Mouse (Mus musculus): ENCODE data around the gene U2af2. TPM values are rescaled to one million over a fixed set of nuclear protein-coding genes. Genes with fewer than 3 reads are reported as not detected.

U2af2 gene
- 100 to 1,000 TPM; 287 to 299 TPM for total RNA-seq (2023)

DNA sequence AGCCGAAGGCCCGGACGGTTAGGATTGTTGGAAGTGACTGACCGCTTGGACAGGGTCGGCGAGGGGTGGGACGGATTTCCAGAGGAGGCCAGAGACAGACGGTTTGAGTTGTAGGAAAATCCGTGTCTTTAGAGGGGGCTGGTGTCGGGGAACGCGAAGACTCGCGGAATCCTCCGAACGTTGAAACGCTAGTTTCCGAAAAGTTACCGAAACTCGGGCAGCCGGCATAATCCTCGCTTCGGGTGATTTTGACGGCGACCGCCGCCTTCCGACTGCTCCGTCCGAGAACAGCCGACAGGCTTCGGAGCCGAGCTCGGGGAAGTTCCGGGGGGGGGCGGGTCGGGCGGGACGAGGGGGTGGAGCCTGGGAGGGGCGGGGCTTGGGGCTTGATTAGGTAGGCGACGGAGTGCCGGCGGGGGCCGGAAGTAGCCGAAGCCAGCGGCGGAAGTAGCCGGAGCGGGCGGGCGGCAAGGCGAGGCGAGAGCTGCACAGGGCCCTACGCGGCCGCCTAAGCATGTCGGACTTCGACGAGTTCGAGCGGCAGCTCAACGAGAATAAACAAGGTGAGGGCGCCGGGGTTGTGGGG lies at the start of gene U2af2:
Gene U2af2, plus strand, starts transcription at position 370 of the 586 bp plus-strand sequence.

DNA sequence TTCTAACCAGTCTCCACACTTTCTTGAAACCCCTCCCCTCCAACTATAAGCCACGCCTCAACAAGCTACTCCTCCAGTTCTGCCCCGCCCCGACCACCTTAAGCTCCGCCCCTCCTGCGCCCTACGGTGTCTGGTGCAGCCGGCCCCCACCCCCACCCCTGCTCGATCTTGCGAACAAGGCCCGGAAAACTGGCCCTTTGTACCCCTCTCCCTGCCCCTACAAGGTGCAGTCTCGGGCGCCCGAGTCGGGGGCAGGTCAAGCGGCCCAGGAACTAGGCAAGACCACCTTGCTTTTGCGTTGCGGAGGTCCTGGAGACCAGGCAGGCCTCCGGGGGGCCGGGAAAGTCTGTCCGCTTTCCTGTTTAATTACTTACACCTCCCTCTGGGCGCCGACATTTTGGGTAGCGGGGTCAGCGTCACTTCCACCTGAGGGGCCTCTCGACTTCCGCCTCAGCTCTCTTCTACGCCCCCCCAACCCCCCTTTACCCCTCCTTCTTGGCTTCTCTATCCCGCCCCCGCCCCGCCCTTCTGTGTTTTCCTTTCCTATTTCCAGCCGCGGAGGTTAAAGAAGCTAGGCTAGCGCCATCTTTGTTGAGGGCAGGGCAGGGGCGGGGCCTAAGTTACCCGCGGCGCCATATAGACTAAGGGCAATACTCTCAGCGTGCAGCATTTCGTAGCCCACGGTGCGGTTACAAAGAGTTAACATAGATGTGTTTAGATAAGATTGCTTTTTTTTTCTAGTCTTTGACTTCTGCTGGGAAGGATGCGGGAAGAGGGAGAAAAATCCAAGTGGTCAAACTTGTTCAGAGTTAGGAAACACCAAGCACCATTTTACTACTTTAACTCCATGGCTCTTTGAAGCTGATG lies 47.5 kb upstream of the U2af2 start, which contains the start of the genes Zfp524 and Fiz1:
Gene Zfp524, plus strand, starts transcription at position 165 of the 867 bp plus-strand sequence.
Gene Fiz1, minus strand, starts transcription at position 447 of the 867 bp plus-strand sequence.

DNA sequence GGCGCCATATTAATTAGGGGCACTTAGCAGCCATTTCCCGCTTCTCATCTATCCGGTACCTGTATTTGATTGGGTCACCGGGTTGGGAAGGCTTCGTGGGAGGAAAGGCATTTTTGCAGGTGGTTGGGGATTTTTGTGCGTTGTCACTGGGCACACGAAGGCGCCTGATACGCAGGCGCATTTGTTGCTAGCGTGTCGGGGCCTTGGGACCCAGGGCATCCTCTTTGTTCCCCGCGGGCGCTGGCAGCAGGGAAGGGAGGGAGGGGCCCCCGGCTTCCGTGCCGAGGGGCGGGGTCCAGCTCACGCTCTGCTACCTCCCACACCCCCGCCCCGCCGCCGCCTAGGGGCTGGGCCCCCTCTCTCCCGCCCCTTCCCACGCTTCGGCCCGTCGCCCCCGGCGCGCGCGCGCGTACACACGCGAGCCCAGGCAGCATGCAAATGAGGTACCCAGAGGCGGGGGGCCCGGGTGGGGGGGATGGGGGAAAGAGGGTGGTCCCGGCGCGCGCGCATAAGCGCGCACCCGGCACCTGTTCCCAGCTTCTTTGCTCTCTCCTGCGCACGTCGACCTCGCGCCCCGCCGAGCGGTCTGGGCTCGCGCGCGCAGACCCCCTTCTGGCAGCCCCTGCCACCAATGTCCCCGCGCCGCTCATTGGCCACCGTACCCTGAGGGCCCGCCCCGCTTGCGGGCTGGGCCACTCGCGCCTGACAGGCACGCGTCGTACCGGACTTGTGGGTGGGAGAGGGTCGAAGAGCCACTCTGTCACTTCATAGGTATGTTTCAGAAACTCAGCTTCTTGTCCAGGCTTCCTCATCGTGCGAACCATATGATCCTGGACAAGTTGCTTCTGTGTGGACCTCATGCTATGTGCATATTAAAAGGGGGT lies 46.6 kb upstream of the U2af2 start, which contains the start of gene Gm44973:
Gene Gm44973, plus strand, starts transcription at position 379 of the 884 bp plus-strand sequence.

DNA sequence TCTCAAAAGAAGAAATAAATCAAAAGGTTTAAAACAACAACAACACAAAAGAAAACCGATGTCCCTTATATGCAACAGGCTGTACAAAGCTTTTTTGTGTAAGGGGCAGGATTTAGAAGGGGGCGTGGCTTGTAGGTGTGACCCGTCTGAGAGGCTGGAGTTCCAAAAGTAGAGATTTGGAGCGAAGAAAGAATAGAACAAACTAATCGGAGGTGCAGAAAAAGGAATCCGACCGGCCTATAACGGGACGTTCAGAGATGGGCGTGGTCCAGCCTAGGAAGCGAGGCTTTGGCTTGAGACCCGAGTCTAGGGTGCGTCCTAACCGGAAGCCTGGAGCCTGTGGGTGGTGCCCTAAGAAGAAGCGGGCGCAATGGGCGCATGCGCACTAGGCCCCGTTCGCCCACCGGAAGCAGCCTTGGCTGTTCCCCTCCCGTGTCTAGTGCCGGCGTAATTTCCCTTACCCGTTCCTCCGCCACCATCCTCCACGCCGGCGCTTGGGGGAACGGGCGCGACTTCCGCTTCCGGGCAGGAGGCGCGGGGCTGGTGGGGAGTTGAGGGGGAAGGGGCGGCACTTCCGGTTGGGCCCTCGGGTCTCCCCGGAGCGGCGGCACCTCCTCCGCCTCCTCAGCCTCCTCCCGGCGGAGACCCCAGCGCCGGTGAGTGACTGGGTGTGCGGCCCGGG lies 41.8 kb upstream of the U2af2 start, which contains the start of the genes Zfp865 and Ccdc106:
Gene Zfp865, plus strand, starts transcription at position 377 of the 682 bp plus-strand sequence.
Gene Ccdc106, plus strand, starts transcription at position 554 of the 682 bp plus-strand sequence.

GRCm38 (mm10) chr7:5033818-5034217 lies 28.1 kb upstream of the U2af2 start, which contains the start of gene 4632433K11Rik:
4632433K11Rik (plus strand) TSS chr7:5034118.

DNA sequence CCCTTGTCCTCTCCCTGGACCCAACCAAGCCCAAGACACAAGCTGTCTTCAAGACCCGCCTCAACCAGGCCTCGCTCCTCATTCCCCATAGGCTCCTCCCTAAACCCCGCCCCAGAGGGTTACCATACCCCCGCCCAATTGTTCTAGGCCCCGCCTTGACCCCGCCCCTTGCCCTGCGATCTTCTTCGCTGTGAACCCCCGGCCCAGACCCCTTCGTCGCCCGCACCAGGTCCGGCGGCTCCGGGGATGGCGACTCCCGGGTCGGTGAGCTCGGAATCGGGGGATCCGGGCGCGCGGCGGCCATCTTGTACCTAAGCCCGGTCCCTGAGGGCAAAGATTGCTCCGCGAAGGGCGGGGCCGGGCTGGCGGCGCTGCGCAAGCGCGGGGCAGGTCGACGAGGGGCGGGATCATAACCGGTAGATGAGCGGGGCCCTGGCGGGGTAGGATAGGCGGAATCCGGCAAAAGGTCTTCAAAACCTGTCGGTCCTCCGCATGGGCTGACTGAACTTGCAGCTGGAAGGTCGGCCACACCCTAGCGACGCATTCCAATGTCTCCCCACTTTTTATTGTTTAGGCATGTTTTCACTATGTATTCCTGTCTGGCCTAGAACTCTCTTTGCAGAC lies 23.7 kb upstream of the U2af2 start, which contains the start of gene Zfp784:
Gene Zfp784, minus strand, starts transcription at position 338 of the 624 bp plus-strand sequence.

GRCm38 (mm10) chr7:5051193-5052192 lies 10.4 kb upstream of the U2af2 start, which contains the start of gene Zfp580:
Zfp580 (plus strand) TSS chr7:5051538.

GRCm38 (mm10) chr7:5080010-5080751 lies 18.2 kb downstream of the U2af2 start, which contains the start of gene Epn1:
Epn1 (plus strand) TSS chr7:5080235.

GRCm38 (mm10) chr7:5116850-5117249 lies 54.9 kb downstream of the U2af2 start, which contains the start of gene Rfpl4:
Rfpl4 (minus strand) TSS chr7:5116950.

DNA sequence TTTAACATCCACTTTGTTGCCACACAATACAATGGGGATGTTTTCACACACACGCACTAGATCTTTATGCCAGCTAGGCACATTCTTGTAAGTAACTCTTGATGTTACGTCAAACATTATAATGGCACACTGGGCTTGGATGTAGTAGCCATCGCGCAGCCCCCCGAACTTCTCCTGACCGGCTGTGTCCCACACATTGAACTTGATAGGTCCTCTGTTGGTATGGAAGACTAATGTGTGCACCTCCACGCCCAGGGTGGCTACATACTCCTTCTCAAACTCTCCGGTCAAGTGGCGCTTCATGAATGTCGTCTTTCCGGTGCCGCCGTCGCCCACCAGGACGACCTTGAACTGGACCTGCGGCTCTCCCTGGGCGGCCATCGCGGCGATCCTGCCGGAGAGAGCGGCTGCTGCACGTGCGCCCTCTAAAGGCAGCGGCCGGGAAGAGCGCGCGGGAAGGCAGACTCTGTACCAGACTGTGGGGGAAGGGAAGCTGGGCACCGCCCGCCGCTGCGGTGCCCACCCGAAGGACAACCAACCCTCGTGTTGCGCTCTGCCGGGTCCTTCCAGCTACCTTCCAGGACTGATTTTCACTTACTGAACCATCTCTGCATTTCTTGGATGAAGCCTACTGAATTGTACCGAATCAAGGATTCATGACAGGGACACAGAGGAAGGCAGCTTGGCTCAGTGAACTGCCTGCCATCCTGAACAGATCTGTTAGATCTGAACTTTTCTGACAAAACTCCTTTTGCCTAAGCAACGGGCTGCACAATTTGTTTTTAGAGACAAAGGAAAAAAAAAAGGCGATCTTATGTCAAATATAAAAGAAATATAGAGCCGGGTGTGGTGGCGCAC lies 63.8 kb downstream of the U2af2 start, which contains the start of gene Rasl2-9:
Gene Rasl2-9, minus strand, starts transcription at position 402 of the 858 bp plus-strand sequence.

Other genes with a start within 250 kb of the U2af2 start
- 100 to 1,000 TPM; 114 to 117 TPM for gene Ube2s, start 249.6 kb upstream of the U2af2 start, total RNA-seq (2023)
- 1 to 10 TPM; 1.2 to 1.5 TPM for gene Shisa7, start 217.4 kb upstream of the U2af2 start, total RNA-seq (2023)
- 1 to 10 TPM; 6.4 to 7.2 TPM for gene Isoc2b, start 191.9 kb upstream of the U2af2 start, total RNA-seq (2023)
- 10 to 100 TPM; 11.6 to 14.8 TPM for gene Isoc2a, start 185.0 kb upstream of the U2af2 start, total RNA-seq (2023)
- not detected for gene Gm36210, start 155.6 kb upstream of the U2af2 start, total RNA-seq (2023)
- gene Zfp628, start 146.9 kb upstream of the U2af2 start, total RNA-seq (2023): 10 to 100 TPM; 17.1 to 18.6 TPM
- 1 to 10 TPM; 3.6 to 6.4 TPM for gene Nat14, start 140.1 kb upstream of the U2af2 start, total RNA-seq (2023)
- gene Ssc5d, start 136.4 kb upstream of the U2af2 start, total RNA-seq (2023): under 1 TPM in 1 of 2 experiments, not detected in 1; 0.12 TPM
- gene Sbk2, start 97.7 kb upstream of the U2af2 start, total RNA-seq (2023): not detected
- not detected for gene Sbk3, start 91.0 kb upstream of the U2af2 start, total RNA-seq (2023)
- 1 to 10 TPM; 6.0 to 6.5 TPM for gene Zfp579, start 66.0 kb upstream of the U2af2 start, total RNA-seq (2023)
- gene Zfp524, start 47.7 kb upstream of the U2af2 start, total RNA-seq (2023): 10 to 100 TPM; 16.2 to 20.5 TPM
- 10 to 100 TPM; 35.3 to 42.1 TPM for gene Fiz1, start 47.4 kb upstream of the U2af2 start, total RNA-seq (2023)
- not detected for gene Gm44973, start 46.6 kb upstream of the U2af2 start, total RNA-seq (2023)
- 10 to 100 TPM; 29.5 to 31.5 TPM for gene Zfp865, start 41.8 kb upstream of the U2af2 start, total RNA-seq (2023)
- gene Ccdc106, start 41.6 kb upstream of the U2af2 start, total RNA-seq (2023): 1 to 10 TPM in 1 of 2 experiments, under 1 TPM in 1; 0.86 to 1.5 TPM
- gene 4632433K11Rik, start 28.0 kb upstream of the U2af2 start, total RNA-seq (2023): under 1 TPM in 1 of 2 experiments, not detected in 1; 0.76 TPM
- 1 to 10 TPM; 3.2 to 3.4 TPM for gene Zfp784, start 23.7 kb upstream of the U2af2 start, total RNA-seq (2023)
- 1 to 10 TPM in 1 of 2 experiments, not detected in 1; 1.3 TPM for gene Zfp580, start 10.6 kb upstream of the U2af2 start, total RNA-seq (2023)
- gene Epn1, start 18.1 kb downstream of the U2af2 start, total RNA-seq (2023): 100 to 1,000 TPM; 235 to 258 TPM
- not detected for gene Rfpl4, start 54.8 kb downstream of the U2af2 start, total RNA-seq (2023)
- gene Rasl2-9, start 63.8 kb downstream of the U2af2 start, total RNA-seq (2023): under 1 TPM; 0.55 to 0.66 TPM
- gene Vmn1r55, start 87.5 kb downstream of the U2af2 start, total RNA-seq (2023): not detected
- gene Vmn1r56, start 134.6 kb downstream of the U2af2 start, total RNA-seq (2023): not detected
- gene Vmn1r57, start 156.3 kb downstream of the U2af2 start, total RNA-seq (2023): not detected

Data from monocyte, adult 59 days (primary cell).